Mouse (Mus musculus): ENCODE measurements at regions not wholly inside any gene's neighbourhood (a gene's known extent, or its start where the extent isn't known, plus 50 kb on each side); places are given as distances from the start of the nearest gene placed in this dataset.

GRCm38 (mm10) chr8:26469705-26470104, 350.4 kb downstream of the Gm45692 start:
- no peak for TF ChIP-seq CTCF (IDR thresholded peaks at IDR 0.05; ENCODE audit: low read depth)
- TF ChIP-seq EP300 (optimal IDR thresholded peaks at IDR 0.05): no peak
